Comparison of ENCODE assay signal across 22 mouse cellular contexts in genomic region chr2:48700886-48701285, GRCm38 (mm10).
A peak's percentile ranks its signal among the peaks of the same experiment; 100 is the strongest.
DNase-seq lines count a peak whose midpoint lies in the region; ATAC-seq and TF ChIP-seq lines count a peak whose summit lies in the region.
"Had no signal": no experiment of that assay in that cellular context is flagged by ENCODE, and none has a peak within 500 bp of the region (broad histone marks: within the 10 kb centered on the region; RNA-seq: fewer than 3 reads in every experiment).

No protein-coding gene starts in this region.

- H3K9ac ChIP-seq in liver, adult 2 months (ENCODE audit: low read depth, low read length) = no peak overlapping the region
- H3K9ac ChIP-seq in liver, postnatal 0 days (replicated peaks) = no peak overlapping the region
- H3K9ac ChIP-seq: forebrain, embryonic 15.5 days; liver, embryonic 12.5 days; neural tube, embryonic 15.5 days had no signal

- ATAC-seq in liver, postnatal 0 days = no peak
- ATAC-seq: activated CD4-positive, CD25-positive, alpha-beta regulatory T cell, adult 4 months; forebrain, embryonic 15.5 days; hindbrain, embryonic 16.5 days; intestine, postnatal 0 days; liver, embryonic 12.5 days; Patski had no signal

- no peaks in the 10 kb centered on the region for H3K79me2 ChIP-seq in liver, adult 2 months (ENCODE audit: control insufficient read depth, insufficient read depth, low read length)

- H3K36me3 ChIP-seq in liver, adult 2 months (ENCODE audit: control insufficient read depth, insufficient read depth, low read length) = no peaks in the 10 kb centered on the region
- H3K36me3 ChIP-seq in liver, postnatal 0 days (replicated peaks; ENCODE audit: insufficient read depth, low read length) = no peaks in the 10 kb centered on the region
- no peaks in the 10 kb centered on the region for H3K36me3 ChIP-seq in midbrain, embryonic 10.5 days
- H3K36me3 ChIP-seq: forebrain, embryonic 15.5 days; liver, embryonic 12.5 days; neural tube, embryonic 15.5 days had no signal

- peak overlapping the region; percentile 48; the same call in 1 of the 2 replicates for H3K27ac ChIP-seq in liver, adult 2 months (replicated peaks; ENCODE audit: insufficient read depth, low read depth, low read length)
- H3K27ac ChIP-seq in liver, postnatal 0 days (ENCODE audit: low read depth) = no peak overlapping the region
- no peak overlapping the region for H3K27ac ChIP-seq in midbrain, embryonic 10.5 days (replicated peaks)
- H3K27ac ChIP-seq: forebrain, embryonic 15.5 days; liver, embryonic 12.5 days; neural tube, embryonic 15.5 days had no signal

- peak; percentile 5 for DNase-seq in gastrocnemius, adult 18-20 months (ENCODE audit: low spot score)
- DNase-seq in gastrocnemius, postnatal 4 days (ENCODE audit: low spot score in 2 of 2) = no peak
- peak; percentile 5 for DNase-seq in liver, adult 2 months (ENCODE audit: extremely low read depth, low read depth, low spot score)
- DNase-seq in liver, postnatal 0 days = no peak
- DNase-seq in NIH3T3 (ENCODE audit: low read depth) = peak; percentile 9
- DNase-seq in kidney, postnatal 36 days = peak; percentile 8 to 47
- no peak for DNase-seq in midbrain, embryonic 10.5 days (ENCODE audit: low spot score)
- DNase-seq: cerebellum, postnatal 14 days; embryo, embryonic 11 days; heart, adult 18-20 months; heart, postnatal 4 days; midbrain, embryonic 14.5 days; retina, postnatal 1 day; right cerebral cortex, postnatal 4 days had no signal

- TF ChIP-seq EP300 in liver, postnatal 0 days (IDR thresholded peaks at IDR 0.05; ENCODE audit: low read depth) = no peak

- TF ChIP-seq POLR2A in liver, adult 2 months (IDR thresholded peaks at IDR 0.05; ENCODE audit: extremely low read depth, insufficient read depth, low read length) = no peak

- no peak overlapping the region for H3K4me3 ChIP-seq in liver, adult 2 months (ENCODE audit: insufficient read depth, low read depth, low read length)
- no peak overlapping the region for H3K4me3 ChIP-seq in liver, postnatal 0 days (ENCODE audit: low read depth, low read length)
- no peak overlapping the region for H3K4me3 ChIP-seq in midbrain, embryonic 10.5 days
- H3K4me3 ChIP-seq: forebrain, embryonic 15.5 days; liver, embryonic 12.5 days; myocyte; neural tube, embryonic 15.5 days had no signal

- no peaks in the 10 kb centered on the region; the same call in 1 of the 2 replicates for H3K4me1 ChIP-seq in liver, adult 2 months (ENCODE audit: control insufficient read depth, insufficient read depth, low read length)
- no peaks in the 10 kb centered on the region for H3K4me1 ChIP-seq in liver, postnatal 0 days (ENCODE audit: insufficient read depth)
- peaks cover 10% of the 10 kb centered on the region for H3K4me1 ChIP-seq in midbrain, embryonic 10.5 days
- H3K4me1 ChIP-seq: forebrain, embryonic 15.5 days; liver, embryonic 12.5 days had no signal

- no peak for TF ChIP-seq CTCF in liver, adult 2 months (IDR thresholded peaks at IDR 0.05; ENCODE audit: low read depth, low read length)
- TF ChIP-seq CTCF in liver, postnatal 0 days (IDR thresholded peaks at IDR 0.05; ENCODE audit: low read depth) = no peak

- 85% methylated on average over 2 of the region's 2 CpGs for WGBS in liver, adult 2 months
- 65% methylated on average over 2 of the region's 2 CpGs for WGBS in liver, postnatal 0 days (ENCODE audit: insufficient replicate concordance)
- WGBS in midbrain, embryonic 10.5 days = 85% methylated on average over 2 of the region's 2 CpGs

- no peak overlapping the region for H3K4me2 ChIP-seq in liver, postnatal 0 days (ENCODE audit: low read depth, low read length)
- H3K4me2 ChIP-seq: forebrain, embryonic 15.5 days; liver, embryonic 12.5 days; neural tube, embryonic 15.5 days had no signal

- no peaks in the 10 kb centered on the region for H3K27me3 ChIP-seq in liver, adult 2 months (ENCODE audit: control insufficient read depth, insufficient read depth, low read length)
- H3K27me3 ChIP-seq in liver, postnatal 0 days (ENCODE audit: insufficient read depth, low read length) = no peaks in the 10 kb centered on the region
- H3K27me3 ChIP-seq in midbrain, embryonic 10.5 days (ENCODE audit: low read depth, poor library complexity, severe bottlenecking) = no peaks in the 10 kb centered on the region
- H3K27me3 ChIP-seq: forebrain, embryonic 15.5 days; liver, embryonic 12.5 days; neural tube, embryonic 15.5 days had no signal

- H3K9me3 ChIP-seq in liver, postnatal 0 days (ENCODE audit: low read length) = no peaks in the 10 kb centered on the region
- no peaks in the 10 kb centered on the region for H3K9me3 ChIP-seq in midbrain, embryonic 10.5 days (replicated peaks)
- H3K9me3 ChIP-seq: forebrain, embryonic 15.5 days; liver, embryonic 12.5 days; neural tube, embryonic 15.5 days had no signal

Comparison
In these comparisons a context has a peak if more than half of its experiments do, and no peak if none do; other contexts are left out.
1. DNase-seq: peak in gastrocnemius, adult 18-20 months (single experiment), liver, adult 2 months (single experiment), NIH3T3 (single experiment) and kidney, postnatal 36 days (2 of 2); none in gastrocnemius, postnatal 4 days (0 of 2), liver, postnatal 0 days (single experiment) and midbrain, embryonic 10.5 days (single experiment).